Mouse (Mus musculus): ENCODE data around the gene Cmtm8. TPM values are rescaled to one million over a fixed set of nuclear protein-coding genes. Genes with fewer than 3 reads are reported as not detected.

Gene Cmtm8
- polyA plus RNA-seq (2012; fragmentation: generic; extraction: Trizol), result not detected

DNA sequence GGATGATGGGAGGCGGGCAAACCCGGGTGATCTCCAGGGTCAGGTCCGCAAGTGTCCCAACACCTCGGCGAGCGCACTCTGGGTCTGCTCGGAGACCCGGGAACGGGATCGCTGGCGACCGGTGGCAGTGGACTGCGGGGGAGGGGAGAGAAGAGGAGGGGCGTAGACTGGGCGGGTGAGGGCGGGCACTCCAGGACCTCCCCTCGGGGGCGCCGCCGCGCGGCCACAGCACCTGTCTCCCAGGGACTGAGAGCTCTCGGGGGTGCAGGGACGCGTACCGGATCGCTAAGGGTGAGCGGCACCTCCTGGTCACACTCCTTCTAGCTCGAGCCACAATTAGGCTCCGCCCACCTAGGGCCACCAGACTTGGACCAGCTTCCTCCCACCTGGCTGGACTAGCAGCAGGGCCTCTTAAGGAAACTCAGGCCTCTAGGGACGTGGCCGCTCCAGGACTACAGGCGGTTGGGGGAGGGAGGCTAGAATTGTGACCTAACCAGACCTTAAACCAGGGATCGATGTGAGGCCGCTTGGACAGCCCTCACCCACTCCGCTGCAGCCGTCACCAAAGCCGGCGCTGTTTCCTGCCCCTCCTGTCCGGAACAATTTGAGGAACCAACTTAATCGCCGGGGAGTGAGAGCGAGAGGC is at the start of gene Cmtm8:
Gene Cmtm8 (minus strand): TSS at position 140 of the 646 bp plus-strand sequence.

DNA sequence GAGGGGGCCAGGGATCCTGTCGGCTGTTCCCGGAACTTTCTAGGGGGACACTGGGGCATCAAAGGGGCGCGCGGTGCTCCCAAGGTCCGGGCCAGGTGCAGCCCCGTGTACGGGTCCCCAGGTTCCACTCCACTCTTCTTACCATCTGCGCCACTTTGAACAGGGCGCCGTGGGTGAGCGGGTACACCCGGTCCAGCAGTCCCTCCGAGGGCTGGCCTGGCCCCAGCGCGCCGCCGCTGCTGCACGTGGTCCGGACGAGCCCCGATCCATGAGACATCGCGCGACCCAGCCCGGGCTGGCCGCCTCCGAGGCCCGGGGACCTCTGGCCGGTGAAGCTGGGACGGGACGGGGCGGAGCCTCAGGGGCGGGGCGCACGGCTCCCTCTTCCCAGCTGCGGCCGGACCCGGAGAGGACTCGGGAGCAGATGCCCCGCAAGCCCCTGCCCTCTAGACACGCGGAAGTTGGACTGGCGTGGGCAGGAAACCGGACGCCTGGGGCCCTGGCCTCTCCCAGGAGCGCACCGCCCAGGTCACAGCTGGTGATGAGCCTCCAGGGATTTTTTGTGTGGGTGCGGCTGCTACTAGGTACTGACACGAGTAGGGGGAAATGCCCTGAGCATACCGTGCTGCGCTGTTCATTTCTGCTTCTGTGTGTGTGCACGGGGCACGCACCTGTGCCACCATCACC is 62.3 kb downstream of the Cmtm8 start, which contains the start of gene Cmtm7:
Gene Cmtm7 (minus strand): TSS at position 331 of the 687 bp plus-strand sequence.

Other genes starting within 250 kb of the Cmtm8 start
- gene Cnot10, start 204.0 kb downstream of the Cmtm8 start, polyA plus RNA-seq (2012; fragmentation: generic; extraction: Trizol), result 10 to 100 TPM in 1 of 2 experiments, 1 to 10 TPM in 1; 8.4 to 30.7 TPM
- 10 to 100 TPM in 1 of 2 experiments, 1 to 10 TPM in 1; 3.0 to 22.2 TPM for gene Dync1li1, start 155.4 kb downstream of the Cmtm8 start, polyA plus RNA-seq (2012; fragmentation: generic; extraction: Trizol)
- 1 to 10 TPM in 1 of 2 experiments, under 1 TPM in 1; 0.66 to 9.0 TPM for gene Cmtm6, start 113.0 kb downstream of the Cmtm8 start, polyA plus RNA-seq (2012; fragmentation: generic; extraction: Trizol)
- gene Cmtm7, start 62.3 kb downstream of the Cmtm8 start, polyA plus RNA-seq (2012; fragmentation: generic; extraction: Trizol), result 10 to 100 TPM; 78.2 to 85.5 TPM
- 1 to 10 TPM; 3.3 to 8.1 TPM for gene Gpd1l, start 89.8 kb upstream of the Cmtm8 start, polyA plus RNA-seq (2012; fragmentation: generic; extraction: Trizol)
- 1 to 10 TPM; 2.1 to 2.4 TPM for gene Osbpl10, start 134.4 kb upstream of the Cmtm8 start, polyA plus RNA-seq (2012; fragmentation: generic; extraction: Trizol)
- 100 to 1,000 TPM in 1 of 2 experiments, 10 to 100 TPM in 1; 90.2 to 343 TPM for gene Rps27rt, start 138.6 kb upstream of the Cmtm8 start, polyA plus RNA-seq (2012; fragmentation: generic; extraction: Trizol)

Measured in C3H10T1/2 (cell line).